Comparison of ENCODE assay signal across 18 mouse cellular contexts in the genomic region with DNA sequence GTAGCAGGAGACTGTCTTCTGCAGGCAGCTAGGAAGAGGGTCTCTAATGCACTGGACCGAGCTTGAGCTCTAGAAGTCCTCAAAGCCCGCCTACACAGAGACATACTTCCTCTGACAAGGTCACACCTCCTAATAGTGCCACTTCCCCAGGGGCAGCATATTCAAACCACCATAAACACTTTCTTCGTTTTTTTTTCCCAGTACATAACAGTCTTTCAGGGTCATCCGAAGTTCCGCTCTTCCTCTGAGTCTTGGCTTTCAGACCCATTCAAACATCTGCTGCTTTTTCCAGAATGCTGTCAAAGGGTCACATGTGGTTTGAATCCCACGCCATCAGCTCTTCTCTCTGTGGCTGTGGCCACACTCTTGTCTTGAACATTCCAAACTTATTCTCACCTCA.
DNase-seq lines count a peak whose midpoint lies in the region; ATAC-seq and TF ChIP-seq lines count a peak whose summit lies in the region.
"Had no signal": no experiment of that assay in that cellular context is flagged by ENCODE, and none has a peak within 500 bp of the region (broad histone marks: within the 10 kb centered on the region; RNA-seq: fewer than 3 reads in every experiment).

No protein-coding gene starts in this region.

- no peak overlapping the region for H3K9ac ChIP-seq in embryonic facial prominence, embryonic 11.5 days (replicated peaks; ENCODE audit: low read length)
- H3K9ac ChIP-seq in lung, postnatal 0 days (replicated peaks; ENCODE audit: low read depth): no peak overlapping the region
- H3K9ac ChIP-seq: forebrain, postnatal 0 days; neural tube, embryonic 13.5 days had no signal

- no peak for TF ChIP-seq POLR2A in kidney, adult 2 months (IDR thresholded peaks at IDR 0.05; ENCODE audit: low read depth, low read length)

- H3K27ac ChIP-seq in embryonic facial prominence, embryonic 11.5 days (replicated peaks; ENCODE audit: low read depth, low read length): no peak overlapping the region
- no peak overlapping the region for H3K27ac ChIP-seq in embryonic facial prominence, embryonic 10.5 days (replicated peaks)
- H3K27ac ChIP-seq in kidney, adult 2 months (ENCODE audit: insufficient read depth, low read depth, low read length): peak overlapping the region; percentile 13; the same call in 1 of the 2 replicates
- peak overlapping the region; percentile 48; the same call in 1 of the 2 replicates for H3K27ac ChIP-seq in lung, postnatal 0 days (ENCODE audit: low read length)
- H3K27ac ChIP-seq: layer of hippocampus, adult 2 months; macrophage; neural tube, embryonic 13.5 days had no signal

- no peaks in the 10 kb centered on the region for H3K9me3 ChIP-seq in embryonic facial prominence, embryonic 11.5 days (replicated peaks; ENCODE audit: control insufficient read depth, low read length)
- H3K9me3 ChIP-seq in embryonic facial prominence, embryonic 10.5 days: no peaks in the 10 kb centered on the region
- no peaks in the 10 kb centered on the region for H3K9me3 ChIP-seq in lung, postnatal 0 days (ENCODE audit: low read length)
- H3K9me3 ChIP-seq: heart, embryonic 10.5 days; neural tube, embryonic 13.5 days had no signal

- H3K4me1 ChIP-seq in embryonic facial prominence, embryonic 11.5 days (ENCODE audit: control insufficient read depth, insufficient read depth, low read length): no peaks in the 10 kb centered on the region; the same call in 1 of the 2 replicates
- peaks cover 50% of the 10 kb centered on the region for H3K4me1 ChIP-seq in embryonic facial prominence, embryonic 10.5 days
- H3K4me1 ChIP-seq in kidney, adult 2 months (ENCODE audit: control insufficient read depth, insufficient read depth, low read length): peaks cover 11% of the 10 kb centered on the region
- peaks cover 13% of the 10 kb centered on the region; the same call in 1 of the 2 replicates for H3K4me1 ChIP-seq in lung, postnatal 0 days (ENCODE audit: insufficient read depth, low read depth, low read length)

- H3K4me2 ChIP-seq in embryonic facial prominence, embryonic 11.5 days (ENCODE audit: low read depth, low read length): no peak overlapping the region
- no peak overlapping the region for H3K4me2 ChIP-seq in lung, postnatal 0 days (replicated peaks; ENCODE audit: low read depth, low read length)
- H3K4me2 ChIP-seq: liver, embryonic 11.5 days; midbrain, embryonic 11.5 days; neural tube, embryonic 13.5 days had no signal

- peak; percentile 40; the same call in 1 of the 2 replicates for TF ChIP-seq EP300 in lung, postnatal 0 days (IDR thresholded peaks at IDR 0.05)

- no peak for TF ChIP-seq CTCF in kidney, adult 2 months (conservative IDR thresholded peaks at IDR 0.05; ENCODE audit: insufficient read depth, insufficient read length, low read depth, low read length)
- TF ChIP-seq CTCF in lung, postnatal 0 days (IDR thresholded peaks at IDR 0.05): no peak

- ATAC-seq in embryonic facial prominence, embryonic 11.5 days (replicated peaks; ENCODE audit: insufficient number of reproducible peaks, low FRiP score, low TSS enrichment, low read depth): no peak
- peak; percentile 59 for ATAC-seq in lung, postnatal 0 days
- ATAC-seq: forebrain, postnatal 0 days had no signal

- no peak overlapping the region for H3K4me3 ChIP-seq in embryonic facial prominence, embryonic 11.5 days (ENCODE audit: low read depth, low read length)
- no peak overlapping the region for H3K4me3 ChIP-seq in embryonic facial prominence, embryonic 10.5 days
- no peak overlapping the region for H3K4me3 ChIP-seq in kidney, adult 2 months (ENCODE audit: insufficient read depth, low read depth, low read length)
- no peak overlapping the region for H3K4me3 ChIP-seq in lung, postnatal 0 days (ENCODE audit: low read depth, low read length)
- H3K4me3 ChIP-seq: erythroblast, embryonic 14.5 days; heart, embryonic 10.5 days; layer of hippocampus, adult 2 months; neural tube, embryonic 13.5 days had no signal

- no peaks in the 10 kb centered on the region for H3K27me3 ChIP-seq in embryonic facial prominence, embryonic 11.5 days (ENCODE audit: control insufficient read depth, insufficient read depth, low read length)
- H3K27me3 ChIP-seq in embryonic facial prominence, embryonic 10.5 days (replicated peaks; ENCODE audit: low read depth, poor library complexity, severe bottlenecking): no peaks in the 10 kb centered on the region
- H3K27me3 ChIP-seq in kidney, adult 2 months (replicated peaks; ENCODE audit: control insufficient read depth, insufficient read depth, low read length): no peaks in the 10 kb centered on the region
- no peaks in the 10 kb centered on the region for H3K27me3 ChIP-seq in lung, postnatal 0 days (replicated peaks; ENCODE audit: insufficient read depth, low read length)
- H3K27me3 ChIP-seq: neural tube, embryonic 13.5 days had no signal

- WGBS in embryonic facial prominence, embryonic 11.5 days: 42% methylated on average over 6 of the region's 6 CpGs
- WGBS in embryonic facial prominence, embryonic 10.5 days: 56% methylated on average over 6 of the region's 6 CpGs
- 48% methylated on average over 6 of the region's 6 CpGs for WGBS in kidney, adult 2 months
- WGBS in lung, postnatal 0 days: 54% methylated on average over 6 of the region's 6 CpGs

- H3K36me3 ChIP-seq in embryonic facial prominence, embryonic 11.5 days (replicated peaks; ENCODE audit: control insufficient read depth, insufficient read depth, low read depth, low read length): no peaks in the 10 kb centered on the region
- peaks cover 31% of the 10 kb centered on the region for H3K36me3 ChIP-seq in embryonic facial prominence, embryonic 10.5 days (replicated peaks)
- no peaks in the 10 kb centered on the region for H3K36me3 ChIP-seq in kidney, adult 2 months (ENCODE audit: control insufficient read depth, insufficient read depth, low read length)
- 0 out of 2 replicates have a peak, but pooled peaks cover 4% of the 10 kb centered on the region for H3K36me3 ChIP-seq in lung, postnatal 0 days (ENCODE audit: insufficient read depth, low read length)
- H3K36me3 ChIP-seq: neural tube, embryonic 13.5 days had no signal

- peak; percentile 38 for DNase-seq in embryonic facial prominence, embryonic 11.5 days (ENCODE audit: low spot score)
- no peak for DNase-seq in embryonic facial prominence, embryonic 10.5 days (ENCODE audit: low spot score)
- DNase-seq in kidney, adult 2 months: peak; percentile 29
- no peak for DNase-seq in kidney, adult 18-20 months
- DNase-seq in lung, postnatal 0 days (ENCODE audit: low spot score): peak; percentile 69
- no peak for DNase-seq in lung, postnatal 4 days
- peak; percentile 67 for DNase-seq in lung, postnatal 10 days
- DNase-seq in frontal cortex, adult 2 months (ENCODE audit: extremely low spot score in 1 of 2, low spot score in 1 of 2): no peak
- DNase-seq: cerebellum, adult 9-10 months; forebrain, postnatal 0 days; right cerebral cortex, postnatal 25 days had no signal

Comparison
In these comparisons a context has a peak if more than half of its experiments do, and no peak if none do; other contexts are left out.
1. DNase-seq: peak in embryonic facial prominence, embryonic 11.5 days (single experiment), kidney, adult 2 months (single experiment), lung, postnatal 0 days (single experiment) and lung, postnatal 10 days (single experiment); none in embryonic facial prominence, embryonic 10.5 days (single experiment), kidney, adult 18-20 months (single experiment), lung, postnatal 4 days (0 of 2) and frontal cortex, adult 2 months (0 of 2).
2. H3K27ac ChIP-seq: peak in kidney, adult 2 months (single experiment) and lung, postnatal 0 days (single experiment); none in embryonic facial prominence, embryonic 11.5 days (single experiment) and embryonic facial prominence, embryonic 10.5 days (single experiment).